Mouse (Mus musculus) right cerebral cortex, postnatal 36 days (tissue): Measurements from ENCODE around the gene Txlnb.
"Not testable (repeated sequence)": the region's sequence is repeated elsewhere in the genome, so short reads cannot be mapped to it uniquely, and the experiment has no call there.

Source experiments
- DNase-seq, 2 experiments: peaks; one replicate each; pipeline ENCODE4 v3.0.0; 2022; ENCODE audit warnings: low spot score in 2 of 2, mixed read lengths in 1 of 2

Gene Txlnb

GRCm38 (mm10) chr10:17820422-17820821 is 24.4 kb downstream of the Txlnb start:
- not testable (repeated sequence) for DNase-seq

DNA sequence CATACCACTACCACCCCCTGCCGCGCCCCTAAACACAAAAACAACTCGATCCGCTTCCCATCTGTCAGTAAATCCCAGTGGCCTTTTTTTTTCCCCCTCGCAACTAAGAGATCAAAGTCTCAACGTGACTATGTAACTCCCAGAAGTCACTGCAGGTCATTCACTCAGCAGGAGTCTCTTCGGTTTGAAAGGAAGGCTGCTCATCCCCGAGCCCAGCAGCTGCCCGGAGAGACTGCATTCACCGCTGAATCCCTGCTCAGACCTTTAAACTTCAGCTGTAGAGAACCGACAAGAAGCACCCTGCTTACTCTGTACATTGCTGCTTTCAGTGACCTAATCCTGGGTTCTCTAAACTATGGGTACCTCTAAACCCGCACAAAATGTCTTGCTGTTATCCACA is 31.4 kb downstream of the Txlnb start:
- no peak for DNase-seq

DNA sequence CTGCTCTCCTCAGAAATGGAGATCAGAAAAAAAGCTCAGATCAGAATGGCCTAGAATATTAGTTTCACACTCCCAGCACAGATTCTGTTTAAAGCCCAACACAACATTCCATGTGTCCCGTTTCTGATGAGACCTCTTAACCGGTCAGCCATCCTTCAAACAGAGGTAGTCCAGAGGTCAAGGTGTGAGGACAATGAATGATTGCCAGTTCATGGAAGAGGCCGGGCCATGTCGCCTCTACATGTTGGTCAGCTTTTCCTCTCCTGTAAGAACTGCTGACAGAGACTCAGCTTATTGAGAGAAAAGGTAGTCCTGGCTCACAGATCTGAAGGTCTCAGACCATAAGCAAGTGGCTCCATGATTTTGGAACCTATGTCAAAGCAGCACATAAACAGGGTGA is 33.2 kb downstream of the Txlnb start:
- no peak for DNase-seq

GRCm38 (mm10) chr10:17831041-17831440 is 35.0 kb downstream of the Txlnb start:
- no peak for DNase-seq

GRCm38 (mm10) chr10:17835031-17835430 is 39.0 kb downstream of the Txlnb start:
- DNase-seq = no peak

- no peak for DNase-seq
These were observed 40.2 kb downstream of the Txlnb start for GRCm38 (mm10) chr10:17836275-17836674.

- peak; percentile 16 to 56 for DNase-seq
These were observed 46.0 kb downstream of the Txlnb start for GRCm38 (mm10) chr10:17842030-17842429.

DNA sequence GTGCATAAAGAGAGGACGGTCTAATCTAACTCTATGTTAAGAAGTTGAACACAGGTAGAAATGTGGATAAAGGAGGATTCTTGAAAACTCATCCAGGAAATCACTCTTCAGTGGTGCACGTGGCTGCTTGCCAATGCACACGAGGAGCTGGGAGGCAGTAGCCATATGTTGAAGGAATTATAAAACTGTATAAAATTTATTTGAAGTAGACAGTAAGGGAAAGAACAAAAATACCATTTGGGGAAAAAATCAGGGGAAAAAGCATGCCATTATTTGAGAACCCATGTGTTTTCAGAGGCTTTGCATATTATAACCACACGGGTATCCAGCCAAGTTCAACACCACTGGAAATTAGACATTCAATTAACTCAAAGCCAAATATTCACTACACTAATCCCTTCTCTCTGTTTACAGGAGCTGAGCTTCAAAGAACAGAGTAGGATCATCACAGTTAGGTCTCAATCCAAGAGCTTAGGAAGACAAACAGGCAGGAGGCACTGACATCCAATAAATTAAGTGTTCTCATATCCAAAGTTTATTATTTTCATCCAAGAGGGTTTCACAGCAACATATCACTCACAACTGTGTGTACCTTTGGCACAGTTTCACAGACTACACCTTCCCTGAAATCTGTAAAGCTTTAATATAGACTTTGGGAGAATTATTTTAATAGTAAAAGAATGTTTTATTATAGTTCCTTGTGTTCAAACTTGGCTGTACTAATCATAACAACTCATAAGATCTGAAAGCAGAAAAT is 48.9 kb downstream of the Txlnb start:
- DNase-seq = peak in 1 of 2 experiments; percentile 30

GRCm38 (mm10) chr10:17857647-17858261 is 61.7 kb downstream of the Txlnb start:
- no peak for DNase-seq

DNA sequence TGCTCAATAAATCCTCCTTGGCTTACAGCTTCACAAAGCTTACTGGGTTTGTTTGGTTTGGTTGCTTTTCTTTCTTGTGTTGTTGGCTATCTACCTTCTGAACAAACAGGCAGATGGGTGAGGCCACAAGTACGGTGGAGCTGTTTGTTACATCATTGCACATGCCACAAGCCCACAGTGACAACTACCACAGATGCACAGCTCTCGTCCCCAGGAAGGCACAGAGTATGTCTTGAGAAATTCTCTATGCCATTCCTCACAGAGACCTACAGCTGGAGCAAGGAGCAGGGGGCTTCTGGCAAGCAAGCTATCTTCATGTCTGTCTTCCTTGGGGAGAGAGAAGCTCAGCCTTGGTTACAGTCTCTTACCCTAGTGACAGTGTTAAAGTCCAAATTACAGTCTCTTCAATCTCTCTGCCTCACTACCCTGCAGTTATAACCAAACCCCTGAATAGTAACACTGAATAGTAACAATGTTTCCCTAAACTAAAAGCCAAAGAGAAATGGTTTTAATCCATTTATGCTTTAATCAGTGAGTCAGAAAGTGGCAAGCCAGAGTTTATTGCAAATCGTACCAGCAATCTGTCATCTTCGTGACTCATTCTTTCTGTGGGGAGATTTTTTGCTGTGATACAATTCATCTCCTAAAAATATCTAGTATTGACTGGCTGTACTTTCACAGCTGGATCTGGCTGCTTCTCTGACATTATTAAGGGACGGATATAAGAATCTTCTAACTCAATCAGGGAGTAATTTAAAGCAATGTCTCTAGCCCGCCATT is 64.9 kb downstream of the Txlnb start:
- DNase-seq = no peak

GRCm38 (mm10) chr10:17869822-17870662 is 74.0 kb downstream of the Txlnb start:
- DNase-seq = peak; percentile 51 to 56

GRCm38 (mm10) chr10:17878002-17878919 is 82.2 kb downstream of the Txlnb start:
- no peak for DNase-seq

DNA sequence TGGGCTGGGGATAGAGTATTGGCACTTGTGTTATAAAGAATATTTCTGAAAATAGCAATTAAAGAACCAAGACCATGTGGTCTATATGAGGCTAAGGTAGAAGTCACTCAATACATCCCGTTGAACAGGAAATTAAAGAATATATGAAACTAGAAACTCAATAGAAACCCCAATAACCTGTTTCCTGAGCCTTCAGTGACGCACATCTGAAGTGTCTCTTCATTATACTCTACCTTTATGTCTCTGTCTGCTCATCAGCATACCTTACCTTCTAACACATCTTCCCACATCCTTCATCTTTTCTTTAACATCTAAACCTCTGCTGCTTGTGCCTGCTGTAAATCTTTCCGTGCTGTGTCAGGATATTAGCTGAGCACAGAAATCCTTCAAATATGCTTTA is 84.0 kb downstream of the Txlnb start:
- no peak for DNase-seq

- no peak for DNase-seq
These were observed 84.7 kb downstream of the Txlnb start for GRCm38 (mm10) chr10:17880724-17881123.
